In genomic region chr19:28560801-28561696, GRCm38 (mm10) we compare ENCODE assay signal across 10 mouse cellular contexts.
DNase-seq lines count a peak whose midpoint lies in the region; ATAC-seq lines count a peak whose summit lies in the region.
"Had no signal": no experiment of that assay in that cellular context is flagged by ENCODE, and none has a peak within 500 bp of the region (broad histone marks: within the 10 kb centered on the region; RNA-seq: fewer than 3 reads in every experiment).

No protein-coding gene starts in this region.

- DNase-seq in frontal cortex, adult 2 months (ENCODE audit: extremely low spot score in 1 of 2, low spot score in 1 of 2): no peak
- peak; percentile 69 for DNase-seq in embryo, embryonic 10 days (ENCODE audit: low spot score)
- no peak for DNase-seq in right cerebral cortex, postnatal 25 days
- no peak for DNase-seq in adrenal gland, postnatal 10 days
- no peak for DNase-seq in right cerebral cortex, adult 2 months (ENCODE audit: low spot score in 2 of 2)
- DNase-seq: gastrocnemius, postnatal 36 days had no signal

- no peaks in the 10 kb centered on the region for H3K36me3 ChIP-seq in hindbrain, embryonic 16.5 days (ENCODE audit: control insufficient read depth, insufficient read depth, low read length)
- no peaks in the 10 kb centered on the region for H3K36me3 ChIP-seq in limb, embryonic 12.5 days
- H3K36me3 ChIP-seq: neural tube, embryonic 12.5 days had no signal

- no peak overlapping the region for H3K4me2 ChIP-seq in hindbrain, embryonic 16.5 days (ENCODE audit: low read length)
- H3K4me2 ChIP-seq in limb, embryonic 12.5 days: no peak overlapping the region
- H3K4me2 ChIP-seq: neural tube, embryonic 12.5 days had no signal

- H3K4me1 ChIP-seq in hindbrain, embryonic 16.5 days (ENCODE audit: control insufficient read depth, insufficient read depth, low read depth, low read length): no peaks in the 10 kb centered on the region; the same call in 1 of the 2 replicates
- H3K4me1 ChIP-seq in limb, embryonic 12.5 days (replicated peaks): peaks cover 45% of the 10 kb centered on the region

- H3K9ac ChIP-seq in hindbrain, embryonic 16.5 days (ENCODE audit: low read depth, low read length): no peak overlapping the region
- H3K9ac ChIP-seq in limb, embryonic 12.5 days (replicated peaks): no peak overlapping the region
- H3K9ac ChIP-seq: neural tube, embryonic 12.5 days had no signal

- no peaks in the 10 kb centered on the region for H3K9me3 ChIP-seq in hindbrain, embryonic 16.5 days (ENCODE audit: control insufficient read depth, low read length)
- no peaks in the 10 kb centered on the region for H3K9me3 ChIP-seq in limb, embryonic 12.5 days
- H3K9me3 ChIP-seq: neural tube, embryonic 12.5 days had no signal

- no peak overlapping the region for H3K4me3 ChIP-seq in hindbrain, embryonic 16.5 days (ENCODE audit: low read length)
- H3K4me3 ChIP-seq in limb, embryonic 12.5 days (replicated peaks): no peak overlapping the region
- H3K4me3 ChIP-seq: neural tube, embryonic 12.5 days had no signal

- no peaks in the 10 kb centered on the region for H3K27me3 ChIP-seq in hindbrain, embryonic 16.5 days (replicated peaks; ENCODE audit: control insufficient read depth, insufficient read depth, low read length)
- H3K27me3 ChIP-seq in limb, embryonic 12.5 days: no peaks in the 10 kb centered on the region
- H3K27me3 ChIP-seq: neural tube, embryonic 12.5 days had no signal

- ATAC-seq in frontal cortex, adult (ENCODE audit: low TSS enrichment): 0 out of 2 replicates have a peak, but pooled peaks have one; percentile 13
- peak; percentile 73 for ATAC-seq in hindbrain, embryonic 16.5 days
- ATAC-seq in limb, embryonic 12.5 days (ENCODE audit: insufficient number of reproducible peaks, insufficient read depth, low FRiP score, low TSS enrichment, low read depth): 0 out of 2 replicates have a peak, but pooled peaks have one; percentile 42

- no peak overlapping the region for H3K27ac ChIP-seq in hindbrain, embryonic 16.5 days (ENCODE audit: low read depth, low read length)
- peak overlapping the region; percentile 77 for H3K27ac ChIP-seq in limb, embryonic 12.5 days
- H3K27ac ChIP-seq: neural tube, embryonic 12.5 days had no signal

- 21% methylated on average over 8 of the region's 8 CpGs for WGBS in hindbrain, embryonic 16.5 days
- 29% methylated on average over 8 of the region's 8 CpGs for WGBS in limb, embryonic 12.5 days

Comparison
In these comparisons a context has a peak if more than half of its experiments do, and no peak if none do; other contexts are left out.
1. ATAC-seq: peak in every context shown above with its lines; median percentile 73 in hindbrain, embryonic 16.5 days; 42 in limb, embryonic 12.5 days; 13 in frontal cortex, adult.